Mouse (Mus musculus) yolk sac, embryonic 10.5 days (tissue): ENCODE measurements around the gene Prrx2.
A peak's percentile ranks its signal among the peaks of the same experiment; 100 is the strongest.

Source experiments
- DNase-seq: peaks from one replicate; pipeline ENCODE4 v3.0.0-alpha.2; 2017; ENCODE audit warnings: low spot score

Gene Prrx2

GRCm38 (mm10) chr2:30834373-30835022, at the start of gene Prrx2:
Prrx2 (plus strand) TSS chr2:30834972.
- no peak for DNase-seq

GRCm38 (mm10) chr2:30787466-30787865, 47.3 kb upstream of the Prrx2 start:
- DNase-seq: no peak

- no peak for DNase-seq
Observed at GRCm38 (mm10) chr2:30792061-30792460, 42.7 kb upstream of the Prrx2 start.

- DNase-seq: peak; percentile 90
Observed at GRCm38 (mm10) chr2:30794179-30795108, 40.3 kb upstream of the Prrx2 start.

GRCm38 (mm10) chr2:30795271-30795888, 39.4 kb upstream of the Prrx2 start:
- DNase-seq: no peak

- no peak for DNase-seq
Observed at GRCm38 (mm10) chr2:30795889-30796275, 38.9 kb upstream of the Prrx2 start.

- peak; percentile 76 for DNase-seq
Observed at GRCm38 (mm10) chr2:30796382-30796781, 38.4 kb upstream of the Prrx2 start.

- DNase-seq: no peak
Observed at GRCm38 (mm10) chr2:30799456-30799855, 35.3 kb upstream of the Prrx2 start.

GRCm38 (mm10) chr2:30800671-30801066, 34.1 kb upstream of the Prrx2 start:
- no peak for DNase-seq

GRCm38 (mm10) chr2:30801067-30801852, 33.5 kb upstream of the Prrx2 start:
- no peak for DNase-seq

GRCm38 (mm10) chr2:30803604-30804003, 31.2 kb upstream of the Prrx2 start, which contains the start of gene 1700001O22Rik:
1700001O22Rik (minus strand) TSS chr2:30803661.
- DNase-seq: no peak

GRCm38 (mm10) chr2:30805983-30806382, 28.8 kb upstream of the Prrx2 start:
- DNase-seq: no peak

GRCm38 (mm10) chr2:30807147-30807647, 27.6 kb upstream of the Prrx2 start:
- DNase-seq: no peak

- DNase-seq: peak; percentile 100
Observed at GRCm38 (mm10) chr2:30807648-30808295, 27.0 kb upstream of the Prrx2 start, which contains the start of gene Ntmt1. Ntmt1 (plus strand) TSS chr2:30807826.

GRCm38 (mm10) chr2:30808296-30808655, 26.5 kb upstream of the Prrx2 start:
- DNase-seq: peak; percentile 31

GRCm38 (mm10) chr2:30809503-30809902, 25.3 kb upstream of the Prrx2 start:
- no peak for DNase-seq

GRCm38 (mm10) chr2:30810573-30810972, 24.2 kb upstream of the Prrx2 start:
- DNase-seq: no peak

GRCm38 (mm10) chr2:30816383-30816782, 18.4 kb upstream of the Prrx2 start:
- DNase-seq: no peak

GRCm38 (mm10) chr2:30819873-30820272, 14.9 kb upstream of the Prrx2 start:
- DNase-seq: no peak

- DNase-seq: no peak
Observed at GRCm38 (mm10) chr2:30821073-30821472, 13.7 kb upstream of the Prrx2 start.

- DNase-seq: no peak
Observed at GRCm38 (mm10) chr2:30822460-30822859, 12.3 kb upstream of the Prrx2 start.
